Mouse (Mus musculus) ES-Bruce4 (cell line): ENCODE measurements around the gene Pnliprp1.

Experiments
- CTCF ChIP-seq: IDR thresholded peaks from one replicate; pipeline ENCODE4 v1.8.1; 2011; ENCODE audit warnings: low read depth, low read length
- POLR2A ChIP-seq: IDR thresholded peaks from one replicate; pipeline ENCODE4 v1.8.1; 2011; ENCODE audit warnings: low read length; ENCODE audit not compliant: insufficient read depth

DNA sequence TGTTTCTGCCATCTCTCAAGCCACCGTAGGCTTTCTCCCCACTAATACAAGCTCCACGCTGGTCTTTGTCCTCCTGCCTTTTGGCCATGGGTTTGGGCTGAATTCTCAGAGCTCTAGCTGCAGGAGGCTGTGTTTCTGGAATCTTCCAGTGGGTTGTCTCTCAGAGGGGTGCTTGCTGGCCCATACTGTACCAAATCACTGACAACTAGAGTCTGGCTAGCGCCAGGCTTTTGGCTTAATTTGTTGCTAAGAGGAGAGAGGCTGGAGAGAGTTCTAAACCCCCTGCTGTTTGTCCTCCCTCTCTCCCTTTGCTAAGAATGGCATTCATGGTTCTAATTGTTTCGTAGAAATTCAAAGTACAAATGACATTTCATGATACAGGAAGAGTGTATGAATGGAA, 52.9 kb downstream of the Pnliprp1 start:
- TF ChIP-seq CTCF: no peak
- no peak for TF ChIP-seq POLR2A
